Mouse (Mus musculus): ENCODE measurements at regions not wholly inside any gene's neighbourhood (a gene's known extent, or its start where the extent isn't known, plus 50 kb on each side); places are given as distances from the start of the nearest gene placed in this dataset.

- no peak overlapping the region for H3K27ac ChIP-seq
- ATAC-seq (ENCODE audit: low FRiP score), result no peak
- H3K9ac ChIP-seq, result no peak overlapping the region
- 82% methylated on average over 20 of the region's 20 CpGs for WGBS
- H3K9me3 ChIP-seq (replicated peaks), result 0 out of 2 replicates have a peak, but pooled peaks cover 4% of the 10 kb centered on the region
- H3K4me3 ChIP-seq, result no peak overlapping the region
- no peak overlapping the region for H3K4me2 ChIP-seq (replicated peaks)
- H3K27me3 ChIP-seq, result 0 out of 2 replicates have a peak, but pooled peaks cover 7% of the 10 kb centered on the region
- no peaks in the 10 kb centered on the region for H3K4me1 ChIP-seq
- no peaks in the 10 kb centered on the region for H3K36me3 ChIP-seq
These were observed 196.8 kb upstream of the 4931429L15Rik start for GRCm38 (mm10) chr9:46516401-46517130.

- WGBS, result 76% methylated on average over 6 of the region's 6 CpGs
- H3K27me3 ChIP-seq, result 0 out of 2 replicates have a peak, but pooled peaks cover 7% of the 10 kb centered on the region
- H3K4me1 ChIP-seq, result peaks cover 10% of the 10 kb centered on the region
- no peak overlapping the region for H3K4me3 ChIP-seq
- H3K27ac ChIP-seq, result no peak overlapping the region
- H3K9ac ChIP-seq, result no peak overlapping the region
- H3K9me3 ChIP-seq (replicated peaks), result no peaks in the 10 kb centered on the region
- ATAC-seq (ENCODE audit: low FRiP score), result no peak
- no peaks in the 10 kb centered on the region for H3K36me3 ChIP-seq
- no peak overlapping the region for H3K4me2 ChIP-seq (replicated peaks)
These were observed 192.7 kb upstream of the 4931429L15Rik start for GRCm38 (mm10) chr9:46512276-46513051.

- no peak for ATAC-seq (ENCODE audit: low FRiP score)
These were observed 191.5 kb upstream of the 4931429L15Rik start for GRCm38 (mm10) chr9:46511307-46511706.

GRCm38 (mm10) chr9:46509896-46510295 lies 190.1 kb upstream of the 4931429L15Rik start:
- H3K4me1 ChIP-seq, result peaks cover 10% of the 10 kb centered on the region
- H3K27me3 ChIP-seq, result peaks cover 7% of the 10 kb centered on the region; the same call in 1 of the 2 replicates
- H3K9me3 ChIP-seq (replicated peaks), result no peaks in the 10 kb centered on the region
- no peak overlapping the region for H3K27ac ChIP-seq
- no peak overlapping the region for H3K4me2 ChIP-seq (replicated peaks)
- WGBS, result 66% methylated on average over 5 of the region's 5 CpGs
- ATAC-seq (ENCODE audit: low FRiP score), result no peak
- H3K4me3 ChIP-seq, result no peak overlapping the region
- H3K36me3 ChIP-seq, result no peaks in the 10 kb centered on the region
- no peak overlapping the region for H3K9ac ChIP-seq

More at GRCm38 (mm10) chr9:46511307-46511706, 191.5 kb upstream of the 4931429L15Rik start:
- Histone ChIP-seq H3K4me3 (no peak overlapping the region), H3K4me2 (replicated peaks) (no peak overlapping the region), H3K9ac (no peak overlapping the region), H3K4me1 (peaks cover 10% of the 10 kb centered on the region), H3K27ac (no peak overlapping the region), H3K9me3 (replicated peaks) (no peaks in the 10 kb centered on the region), H3K36me3 (no peaks in the 10 kb centered on the region), H3K27me3 (0 out of 2 replicates have a peak, but pooled peaks cover 7% of the 10 kb centered on the region)
- 48% methylated on average over 6 of the region's 6 CpGs for WGBS

- no peak overlapping the region for H3K4me3 ChIP-seq
- no peak for ATAC-seq (ENCODE audit: low FRiP score)
- peaks cover 7% of the 10 kb centered on the region; the same call in 1 of the 2 replicates for H3K27me3 ChIP-seq
- no peaks in the 10 kb centered on the region for H3K36me3 ChIP-seq
- H3K9me3 ChIP-seq (replicated peaks), result no peaks in the 10 kb centered on the region
- H3K4me2 ChIP-seq (replicated peaks), result no peak overlapping the region
- H3K27ac ChIP-seq, result no peak overlapping the region
- WGBS, result 16% methylated on average over 5 of the region's 5 CpGs
- H3K9ac ChIP-seq, result no peak overlapping the region
- H3K4me1 ChIP-seq, result peaks cover 13% of the 10 kb centered on the region
These were observed 189.7 kb upstream of the 4931429L15Rik start for GRCm38 (mm10) chr9:46509458-46509857.

- Histone ChIP-seq H3K4me3 (no peak overlapping the region), H3K4me2 (replicated peaks) (no peak overlapping the region), H3K27ac (no peak overlapping the region), H3K4me1 (peaks cover 27% of the 10 kb centered on the region), H3K27me3 (peaks cover 6% of the 10 kb centered on the region; the same call in 1 of the 2 replicates), H3K9ac (no peak overlapping the region), H3K36me3 (no peaks in the 10 kb centered on the region), H3K9me3 (replicated peaks) (no peaks in the 10 kb centered on the region)
- WGBS, result 90% methylated on average over 4 of the region's 4 CpGs
- ATAC-seq (ENCODE audit: low FRiP score), result no peak
These were observed 187.2 kb upstream of the 4931429L15Rik start for GRCm38 (mm10) chr9:46507036-46507435.

GRCm38 (mm10) chr9:46504536-46504935 lies 184.8 kb upstream of the 4931429L15Rik start:
- H3K4me3 ChIP-seq, result no peak overlapping the region
- H3K9me3 ChIP-seq (replicated peaks), result no peaks in the 10 kb centered on the region
- peaks cover 3% of the 10 kb centered on the region; the same call in 1 of the 2 replicates for H3K27me3 ChIP-seq
- WGBS, result 52% methylated on average over 12 of the region's 12 CpGs
- ATAC-seq (ENCODE audit: low FRiP score), result no peak
- 0 out of 2 replicates have a peak overlapping the region, but pooled peaks have one; percentile 0 for H3K27ac ChIP-seq
- no peaks in the 10 kb centered on the region for H3K36me3 ChIP-seq
- H3K4me2 ChIP-seq (replicated peaks), result no peak overlapping the region
- no peak overlapping the region for H3K9ac ChIP-seq
- H3K4me1 ChIP-seq, result peaks cover 17% of the 10 kb centered on the region

- H3K4me1 ChIP-seq, result peaks cover 21% of the 10 kb centered on the region
- H3K9ac ChIP-seq, result no peak overlapping the region
- 46% methylated on average over 3 of the region's 3 CpGs for WGBS
- ATAC-seq (ENCODE audit: low FRiP score), result 0 out of 2 replicates have a peak, but pooled peaks have one; percentile 63
- H3K27ac ChIP-seq, result 0 out of 2 replicates have a peak overlapping the region, but pooled peaks have one; percentile 23
- no peak overlapping the region for H3K4me3 ChIP-seq
- H3K4me2 ChIP-seq (replicated peaks), result no peak overlapping the region
- H3K27me3 ChIP-seq, result peaks cover 3% of the 10 kb centered on the region; the same call in 1 of the 2 replicates
- H3K36me3 ChIP-seq, result no peaks in the 10 kb centered on the region
- H3K9me3 ChIP-seq (replicated peaks), result no peaks in the 10 kb centered on the region
These were observed 184.3 kb upstream of the 4931429L15Rik start for GRCm38 (mm10) chr9:46504133-46504416.

- Histone ChIP-seq H3K9ac (no peak overlapping the region), H3K9me3 (replicated peaks) (no peaks in the 10 kb centered on the region), H3K4me1 (peaks cover 25% of the 10 kb centered on the region), H3K36me3 (no peaks in the 10 kb centered on the region), H3K4me2 (replicated peaks) (no peak overlapping the region), H3K27ac (0 out of 2 replicates have a peak overlapping the region, but pooled peaks have one; percentile 23), H3K4me3 (no peak overlapping the region), H3K27me3 (peaks cover 3% of the 10 kb centered on the region; the same call in 1 of the 2 replicates)
- ATAC-seq (ENCODE audit: low FRiP score), result peak; percentile 58; the same call in 1 of the 2 replicates
- WGBS, result 42% methylated on average over 8 of the region's 8 CpGs
These were observed 183.7 kb upstream of the 4931429L15Rik start for GRCm38 (mm10) chr9:46503321-46504132.

GRCm38 (mm10) chr9:46499426-46499825 lies 179.6 kb upstream of the 4931429L15Rik start:
- H3K4me1 ChIP-seq, result peaks cover 22% of the 10 kb centered on the region
- ATAC-seq (ENCODE audit: low FRiP score), result no peak
- H3K4me2 ChIP-seq (replicated peaks), result no peak overlapping the region
- 0 out of 2 replicates have a peak, but pooled peaks cover 3% of the 10 kb centered on the region for H3K27me3 ChIP-seq
- no peak overlapping the region for H3K27ac ChIP-seq
- no peak overlapping the region for H3K4me3 ChIP-seq
- no peaks in the 10 kb centered on the region for H3K9me3 ChIP-seq (replicated peaks)
- WGBS, result 20% methylated on average over 2 of the region's 2 CpGs
- no peaks in the 10 kb centered on the region for H3K36me3 ChIP-seq
- no peak overlapping the region for H3K9ac ChIP-seq

- 0 out of 2 replicates have a peak, but pooled peaks cover 3% of the 10 kb centered on the region for H3K27me3 ChIP-seq
- WGBS, result 54% methylated on average over 5 of the region's 5 CpGs
- H3K9ac ChIP-seq, result no peak overlapping the region
- no peaks in the 10 kb centered on the region for H3K9me3 ChIP-seq (replicated peaks)
- H3K4me2 ChIP-seq (replicated peaks), result no peak overlapping the region
- no peaks in the 10 kb centered on the region for H3K36me3 ChIP-seq
- H3K4me3 ChIP-seq, result no peak overlapping the region
- no peak overlapping the region for H3K27ac ChIP-seq
- no peak for ATAC-seq (ENCODE audit: low FRiP score)
- peaks cover 18% of the 10 kb centered on the region for H3K4me1 ChIP-seq
These were observed 179.1 kb upstream of the 4931429L15Rik start for GRCm38 (mm10) chr9:46498861-46499260.

- Histone ChIP-seq H3K4me3 (no peak overlapping the region), H3K4me2 (replicated peaks) (no peak overlapping the region), H3K9ac (no peak overlapping the region), H3K9me3 (replicated peaks) (no peaks in the 10 kb centered on the region), H3K36me3 (no peaks in the 10 kb centered on the region), H3K27me3 (no peaks in the 10 kb centered on the region), H3K27ac (no peak overlapping the region), H3K4me1 (peaks cover 8% of the 10 kb centered on the region)
- ATAC-seq (ENCODE audit: low FRiP score), result no peak
- 65% methylated on average over 6 of the region's 6 CpGs for WGBS
These were observed 175.5 kb upstream of the 4931429L15Rik start for GRCm38 (mm10) chr9:46495276-46495675.

Measured in hindbrain, embryonic 12.5 days (tissue).